Mouse (Mus musculus) lung, postnatal 36 days (tissue): Measurements from ENCODE around the gene Gm49601.

ENCODE experiments used
- DNase-seq: peaks from one replicate; pipeline ENCODE4 v3.0.0; 2022; ENCODE audit warnings: mixed read lengths

The Gm49601 gene

GRCm38 (mm10) chr16:18626376-18626878 is at the start of gene Gm49601:
Gene Gm49601 (minus strand): TSS chr16:18626427.
- DNase-seq = peak; percentile 86

GRCm38 (mm10) chr16:18673005-18673404 is 46.8 kb upstream of the Gm49601 start:
- DNase-seq = no peak

- DNase-seq = no peak
These were observed 45.8 kb upstream of the Gm49601 start for GRCm38 (mm10) chr16:18672027-18672426.

GRCm38 (mm10) chr16:18669914-18670313 is 43.7 kb upstream of the Gm49601 start:
- no peak for DNase-seq

- no peak for DNase-seq
These were observed 32.4 kb upstream of the Gm49601 start for GRCm38 (mm10) chr16:18658597-18658996.

GRCm38 (mm10) chr16:18655372-18656098 is 29.3 kb upstream of the Gm49601 start:
- no peak for DNase-seq

- DNase-seq = no peak
These were observed 27.3 kb upstream of the Gm49601 start for GRCm38 (mm10) chr16:18653290-18654160.

GRCm38 (mm10) chr16:18649126-18649525 is 22.9 kb upstream of the Gm49601 start:
- no peak for DNase-seq

- DNase-seq = no peak
These were observed 19.1 kb upstream of the Gm49601 start for GRCm38 (mm10) chr16:18645329-18645728.

GRCm38 (mm10) chr16:18644485-18644884 is 18.3 kb upstream of the Gm49601 start:
- DNase-seq = no peak

- DNase-seq = no peak
These were observed 17.3 kb upstream of the Gm49601 start for GRCm38 (mm10) chr16:18643406-18643998.

GRCm38 (mm10) chr16:18642897-18643296 is 16.7 kb upstream of the Gm49601 start:
- DNase-seq = no peak

- no peak for DNase-seq
These were observed 16.1 kb upstream of the Gm49601 start for GRCm38 (mm10) chr16:18642291-18642690.

GRCm38 (mm10) chr16:18639382-18639929 is 13.2 kb upstream of the Gm49601 start:
- no peak for DNase-seq

- no peak for DNase-seq
These were observed 12.2 kb upstream of the Gm49601 start for GRCm38 (mm10) chr16:18638396-18638795.

GRCm38 (mm10) chr16:18636804-18637203 is 10.6 kb upstream of the Gm49601 start:
- DNase-seq = no peak

GRCm38 (mm10) chr16:18636401-18636800 is 10.2 kb upstream of the Gm49601 start:
- no peak for DNase-seq

GRCm38 (mm10) chr16:18633333-18633732 is 7.1 kb upstream of the Gm49601 start:
- DNase-seq = no peak

GRCm38 (mm10) chr16:18632816-18633215 is 6.6 kb upstream of the Gm49601 start:
- DNase-seq = no peak

GRCm38 (mm10) chr16:18632059-18632458 is 5.8 kb upstream of the Gm49601 start:
- DNase-seq = no peak

GRCm38 (mm10) chr16:18631141-18631540 is 4.9 kb upstream of the Gm49601 start:
- DNase-seq = no peak

- no peak for DNase-seq
These were observed 4.1 kb upstream of the Gm49601 start for GRCm38 (mm10) chr16:18630291-18630690.
